In the genomic region with DNA sequence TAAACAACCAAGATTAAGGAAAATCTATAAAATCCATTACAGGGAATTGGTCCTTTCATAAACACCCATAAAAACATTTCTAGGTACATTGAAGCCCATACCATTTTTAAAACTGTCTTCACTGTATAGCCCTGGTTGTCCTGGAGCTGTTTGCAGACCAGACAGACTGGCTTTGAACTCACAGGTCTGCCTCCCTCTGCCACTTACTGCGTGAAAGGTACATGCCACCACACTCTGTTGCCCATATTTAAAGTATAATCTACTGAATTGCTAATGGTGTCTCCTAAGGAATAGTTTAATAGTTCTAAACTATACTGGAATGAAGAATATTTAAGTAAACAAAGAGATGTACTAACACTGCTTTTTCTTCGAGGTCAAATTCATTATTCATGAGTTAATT, we compare ENCODE assay signal across 8 mouse cellular contexts. TPM values are rescaled to one million over a fixed set of nuclear protein-coding genes. Genes with fewer than 3 reads are reported as not detected.
DNase-seq lines count a peak whose midpoint lies in the region; ATAC-seq lines count a peak whose summit lies in the region.
"Had no signal": no experiment of that assay in that cellular context is flagged by ENCODE, and none has a peak within 500 bp of the region (broad histone marks: within the 10 kb centered on the region; RNA-seq: fewer than 3 reads in every experiment).

No protein-coding gene starts in this region.

- peaks cover 38% of the 10 kb centered on the region for H3K4me1 ChIP-seq in forebrain, embryonic 14.5 days (ENCODE audit: control insufficient read depth, insufficient read depth, low read length)
- peaks cover 36% of the 10 kb centered on the region for H3K4me1 ChIP-seq in liver, embryonic 11.5 days (replicated peaks; ENCODE audit: control insufficient read depth, insufficient read depth, low read length)
- peaks cover 43% of the 10 kb centered on the region for H3K4me1 ChIP-seq in stomach, embryonic 16.5 days (ENCODE audit: control insufficient read depth, insufficient read depth, low read length)

- H3K36me3 ChIP-seq in forebrain, embryonic 14.5 days (ENCODE audit: control insufficient read depth, insufficient read depth, low read length), result peaks cover 10% of the 10 kb centered on the region; the same call in 1 of the 2 replicates
- H3K36me3 ChIP-seq in liver, embryonic 11.5 days (ENCODE audit: control insufficient read depth, insufficient read depth, low read length), result peaks cover 3% of the 10 kb centered on the region; the same call in 1 of the 2 replicates
- H3K36me3 ChIP-seq in stomach, embryonic 16.5 days (ENCODE audit: control insufficient read depth, insufficient read depth, low read length), result no peaks in the 10 kb centered on the region

- peak overlapping the region; percentile 63 for H3K4me2 ChIP-seq in forebrain, embryonic 14.5 days (ENCODE audit: low read length)
- peak overlapping the region; percentile 85 for H3K4me2 ChIP-seq in liver, embryonic 11.5 days
- H3K4me2 ChIP-seq in stomach, embryonic 16.5 days (ENCODE audit: low read depth, low read length), result peak overlapping the region; percentile 78

- no peaks in the 10 kb centered on the region for H3K27me3 ChIP-seq in forebrain, embryonic 14.5 days (replicated peaks; ENCODE audit: control insufficient read depth, insufficient read depth, low read length)
- H3K27me3 ChIP-seq in liver, embryonic 11.5 days (replicated peaks; ENCODE audit: control insufficient read depth, insufficient read depth, low read length), result no peaks in the 10 kb centered on the region
- no peaks in the 10 kb centered on the region for H3K27me3 ChIP-seq in stomach, embryonic 16.5 days (ENCODE audit: control insufficient read depth, insufficient read depth, low read length)

- H3K27ac ChIP-seq in forebrain, embryonic 14.5 days (ENCODE audit: low read depth, low read length), result no peak overlapping the region
- H3K27ac ChIP-seq in liver, embryonic 11.5 days (ENCODE audit: low read depth, low read length), result peak overlapping the region; percentile 71; the same call in 1 of the 2 replicates
- H3K27ac ChIP-seq in stomach, embryonic 16.5 days (ENCODE audit: low read length), result no peak overlapping the region; the same call in 1 of the 2 replicates

- peak overlapping the region; percentile 43; the same call in 1 of the 2 replicates for H3K4me3 ChIP-seq in forebrain, embryonic 14.5 days (ENCODE audit: low read depth, low read length)
- H3K4me3 ChIP-seq in liver, embryonic 11.5 days (ENCODE audit: low read depth, low read length), result peak overlapping the region; percentile 58
- peak overlapping the region; percentile 52; the same call in 1 of the 2 replicates for H3K4me3 ChIP-seq in stomach, embryonic 16.5 days (replicated peaks; ENCODE audit: low read length)

- DNase-seq in right cerebral cortex, adult 2 months (ENCODE audit: low spot score in 2 of 2), result peak; percentile 1
- DNase-seq in right cerebral cortex, postnatal 36 days (ENCODE audit: low spot score in 2 of 2), result no peak
- no peak for DNase-seq in forebrain, embryonic 14.5 days (ENCODE audit: low spot score)
- DNase-seq in liver, embryonic 11.5 days (ENCODE audit: low spot score), result no peak
- no peak for DNase-seq in ovary, postnatal 14 days (ENCODE audit: low spot score)
- DNase-seq: spleen, adult 18-20 months had no signal

- no peak for ATAC-seq in forebrain, embryonic 14.5 days
- ATAC-seq in liver, embryonic 11.5 days (replicated peaks; ENCODE audit: low FRiP score), result no peak
- no peak for ATAC-seq in stomach, embryonic 16.5 days (ENCODE audit: insufficient read depth, low FRiP score)
- ATAC-seq in inflammation-experienced regulatory T-cells, adult 6 months, result no peak

- H3K9me3 ChIP-seq in forebrain, embryonic 14.5 days (replicated peaks; ENCODE audit: control insufficient read depth, low read length), result no peaks in the 10 kb centered on the region
- H3K9me3 ChIP-seq in liver, embryonic 11.5 days (ENCODE audit: control insufficient read depth, low read length), result no peaks in the 10 kb centered on the region
- H3K9me3 ChIP-seq in stomach, embryonic 16.5 days (replicated peaks; ENCODE audit: control insufficient read depth, low read length), result no peaks in the 10 kb centered on the region

- 74% methylated on average over 2 of the region's 2 CpGs for WGBS in forebrain, embryonic 14.5 days
- 77% methylated on average over 2 of the region's 2 CpGs for WGBS in liver, embryonic 11.5 days
- WGBS in stomach, embryonic 16.5 days, result 58% methylated on average over 2 of the region's 2 CpGs

- peak overlapping the region; percentile 68 for H3K9ac ChIP-seq in forebrain, embryonic 14.5 days (ENCODE audit: low read length)
- peak overlapping the region; percentile 53 for H3K9ac ChIP-seq in liver, embryonic 11.5 days (ENCODE audit: low read depth, low read length)
- peak overlapping the region; percentile 67; the same call in 1 of the 2 replicates for H3K9ac ChIP-seq in stomach, embryonic 16.5 days (ENCODE audit: low read length)

RNA-seq across cellular contexts. Expression of a gene that starts 5.1 kb away (rescaled TPM):
- polyA plus RNA-seq in forebrain, embryonic 14.5 days (2014; fragmentation: Nextera tagmentation; extraction: Ambion mirVana), result 40.2 and 43.4 TPM in 2 replicates
- polyA plus RNA-seq in liver, embryonic 11.5 days (2014; fragmentation: Nextera tagmentation; extraction: Ambion mirVana), result 30.9 and 34.5 TPM in 2 replicates
- polyA plus RNA-seq in stomach, embryonic 16.5 days (2015; fragmentation: Nextera tagmentation; extraction: Ambion mirVana), result 35.8 and 44.5 TPM in 2 replicates
- polyA plus RNA-seq in inflammation-experienced regulatory T-cells, adult 6 months (2017; shearing (Covaris generic)), result 100 to 1,000 TPM; 120 to 258 (median 210) TPM

Comparison
In these comparisons a context has a peak if more than half of its experiments do, and no peak if none do; other contexts are left out.
1. DNase-seq: peak in right cerebral cortex, adult 2 months (2 of 2); none in right cerebral cortex, postnatal 36 days (0 of 2), forebrain, embryonic 14.5 days (single experiment), liver, embryonic 11.5 days (single experiment) and ovary, postnatal 14 days (single experiment).
2. Peak in every context shown above with its lines, with median percentiles within 50 percentile points of each other: H3K4me2 ChIP-seq, H3K4me3 ChIP-seq and H3K9ac ChIP-seq.